Mouse (Mus musculus) monocyte, adult 2 months (primary cell): ENCODE measurements at regions not wholly inside any gene's neighbourhood (a gene's known extent, or its start where the extent isn't known, plus 50 kb on each side); places are given as distances from the start of the nearest gene placed in this dataset.

Source experiments
- DNase-seq, 2 experiments: peaks; one replicate each; pipeline ENCODE4 v3.0.0; 2022; ENCODE audit warnings: low spot score in 2 of 2, low read depth in 1 of 2

GRCm38 (mm10) chr5:119337739-119338138, 332.7 kb upstream of the Tbx3 start:
- DNase-seq: no peak

- no peak for DNase-seq
Measured at GRCm38 (mm10) chr5:119338711-119339110, 331.8 kb upstream of the Tbx3 start.

GRCm38 (mm10) chr5:119348303-119348702, 322.2 kb upstream of the Tbx3 start:
- DNase-seq: no peak

- no peak for DNase-seq
Measured at GRCm38 (mm10) chr5:119349395-119349794, 321.1 kb upstream of the Tbx3 start.

DNA sequence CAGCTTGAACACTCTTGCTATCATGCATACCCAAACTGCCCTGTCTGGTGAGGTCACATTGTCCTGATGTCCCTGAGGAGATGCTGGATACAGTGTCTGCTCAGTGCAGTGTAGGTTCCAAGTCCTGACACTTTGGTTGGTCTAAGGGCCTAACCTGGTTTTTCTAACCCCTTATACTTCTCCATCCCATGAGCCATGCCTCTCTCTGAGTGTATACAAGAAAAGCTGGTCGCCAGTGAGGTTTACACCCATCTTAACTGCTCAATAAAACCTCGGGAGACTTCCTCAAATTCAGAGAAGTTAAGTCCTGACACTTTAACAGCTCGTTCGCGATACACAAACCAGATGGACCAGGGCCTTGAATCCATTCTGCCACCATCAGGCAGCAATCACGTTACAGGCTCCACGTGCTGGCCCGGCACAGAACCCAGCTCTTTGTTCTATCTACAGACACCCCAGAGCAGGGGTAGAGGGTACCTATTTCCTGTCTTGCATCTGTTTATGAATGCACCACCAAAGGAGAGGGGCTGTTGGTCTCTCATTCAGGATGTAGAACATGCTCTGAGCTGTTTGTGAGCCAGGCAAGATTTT, 320.0 kb upstream of the Tbx3 start:
- no peak for DNase-seq

GRCm38 (mm10) chr5:119355471-119355870, 315.0 kb upstream of the Tbx3 start:
- no peak for DNase-seq

DNA sequence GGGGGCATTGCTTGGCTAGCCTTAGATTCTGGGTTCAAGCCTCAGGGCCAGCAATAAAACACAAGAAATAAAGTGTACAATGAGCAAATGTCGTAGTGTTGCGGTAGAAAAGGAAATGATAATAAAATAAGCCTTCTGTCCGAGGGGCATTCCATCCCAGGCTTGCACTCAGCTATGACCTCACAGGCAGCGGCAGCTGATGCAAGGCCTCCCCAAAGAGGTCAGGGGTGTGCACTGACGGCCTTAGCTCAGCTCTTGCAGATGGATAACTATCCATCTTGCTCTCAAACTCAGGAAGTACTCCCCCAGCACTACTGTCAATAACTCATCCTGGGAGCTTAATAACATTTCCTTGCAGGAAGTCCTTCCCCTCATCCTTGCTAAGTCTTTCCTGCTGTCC, 314.4 kb upstream of the Tbx3 start:
- no peak for DNase-seq

DNA sequence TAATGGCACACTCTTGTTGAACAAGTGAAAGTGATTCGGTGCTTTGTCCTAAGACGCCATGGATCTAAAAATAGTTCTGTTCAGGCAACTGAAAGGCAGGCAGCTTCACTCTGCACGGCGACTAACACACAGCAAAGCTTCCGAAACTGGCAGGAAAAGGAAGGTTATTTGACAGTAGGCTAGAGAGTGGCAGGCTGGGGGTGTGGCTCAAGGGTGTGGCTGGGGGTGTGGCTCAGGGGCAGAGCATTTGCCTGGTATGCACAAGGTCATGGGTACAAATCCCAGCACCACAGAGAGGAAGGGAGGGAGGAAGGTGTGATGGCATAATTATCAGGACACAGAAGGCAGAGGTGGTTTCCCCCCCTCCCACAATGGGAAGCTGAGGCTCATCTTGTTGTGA, 310.8 kb upstream of the Tbx3 start:
- DNase-seq: peak in 1 of 2 experiments; percentile 35

DNA sequence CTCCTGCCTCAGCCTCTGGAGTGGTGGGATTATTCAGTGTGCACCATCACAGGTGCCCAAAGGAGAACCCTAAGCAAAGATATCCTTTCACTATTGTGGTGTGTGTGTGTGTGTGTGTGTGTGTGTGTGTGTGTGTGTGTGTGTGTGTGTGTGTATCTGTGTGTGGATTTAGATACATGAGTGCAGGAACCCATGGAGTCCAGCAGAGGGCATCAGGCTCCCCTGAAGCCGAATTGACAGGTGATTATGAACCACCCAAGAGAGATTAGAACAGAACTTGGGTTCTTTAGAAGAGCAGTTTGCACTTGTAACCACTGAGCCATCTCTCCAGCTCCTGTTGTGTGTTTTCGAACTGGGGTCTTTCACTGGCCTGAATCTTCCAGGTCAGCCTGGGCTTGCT, 310.1 kb upstream of the Tbx3 start:
- no peak for DNase-seq

DNA sequence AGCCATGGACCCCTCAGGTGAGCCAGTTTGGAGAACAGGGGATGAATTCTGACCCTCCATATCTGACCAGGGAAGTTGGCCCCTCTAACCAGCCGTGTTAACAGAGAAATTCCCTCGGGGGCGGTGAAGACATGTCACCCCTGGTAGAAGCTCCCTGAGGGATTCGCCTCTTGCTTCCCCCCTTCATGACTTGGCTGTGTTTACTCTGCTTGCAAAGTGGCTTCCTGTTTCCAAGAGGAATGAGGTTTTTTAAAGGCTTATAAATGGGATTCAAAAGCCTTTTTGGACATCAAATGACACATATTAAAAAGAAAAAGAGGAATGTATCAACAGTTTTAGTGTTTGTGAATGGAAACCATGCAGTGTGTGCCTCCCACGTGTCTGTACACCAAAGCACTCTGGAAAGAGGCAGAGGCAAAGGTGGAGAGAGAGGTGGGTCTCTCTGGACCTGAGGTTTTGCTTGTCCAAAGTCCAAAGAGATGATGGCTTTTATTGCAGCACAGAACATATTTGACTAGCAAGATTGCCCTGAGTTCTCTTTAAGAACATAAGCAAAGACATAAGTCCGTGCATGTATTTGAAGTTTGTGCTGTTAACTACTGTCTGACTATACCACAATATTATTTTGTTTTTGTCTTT, 308.9 kb upstream of the Tbx3 start:
- no peak for DNase-seq

GRCm38 (mm10) chr5:119362452-119362851, 308.0 kb upstream of the Tbx3 start:
- DNase-seq: peak; percentile 23 to 31

- DNase-seq: no peak
Measured at GRCm38 (mm10) chr5:119364250-119364649, 306.2 kb upstream of the Tbx3 start.

DNA sequence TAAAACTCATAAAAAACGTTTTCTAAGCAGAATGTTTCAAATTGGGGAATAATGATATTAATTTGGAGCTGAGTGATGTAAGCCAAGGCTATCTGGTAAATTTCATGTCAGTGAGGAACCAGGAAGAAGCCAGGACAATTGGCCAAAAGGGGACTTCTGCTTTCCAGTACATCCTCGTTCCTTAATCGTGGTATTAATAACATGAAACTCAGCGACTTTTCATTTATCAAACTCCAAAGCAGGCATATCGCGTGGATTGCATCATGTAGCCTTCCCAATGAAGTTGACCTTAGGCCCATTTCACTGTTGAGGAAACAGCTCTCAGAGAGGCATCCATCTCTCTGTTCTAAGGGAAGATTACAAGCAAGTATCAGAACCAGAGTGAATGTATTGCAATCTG, 305.3 kb upstream of the Tbx3 start:
- DNase-seq: no peak

GRCm38 (mm10) chr5:119366296-119366695, 304.2 kb upstream of the Tbx3 start:
- no peak for DNase-seq

- DNase-seq: no peak
Measured at GRCm38 (mm10) chr5:119370481-119370880, 300.0 kb upstream of the Tbx3 start.

GRCm38 (mm10) chr5:119370931-119371330, 299.5 kb upstream of the Tbx3 start:
- no peak for DNase-seq

DNA sequence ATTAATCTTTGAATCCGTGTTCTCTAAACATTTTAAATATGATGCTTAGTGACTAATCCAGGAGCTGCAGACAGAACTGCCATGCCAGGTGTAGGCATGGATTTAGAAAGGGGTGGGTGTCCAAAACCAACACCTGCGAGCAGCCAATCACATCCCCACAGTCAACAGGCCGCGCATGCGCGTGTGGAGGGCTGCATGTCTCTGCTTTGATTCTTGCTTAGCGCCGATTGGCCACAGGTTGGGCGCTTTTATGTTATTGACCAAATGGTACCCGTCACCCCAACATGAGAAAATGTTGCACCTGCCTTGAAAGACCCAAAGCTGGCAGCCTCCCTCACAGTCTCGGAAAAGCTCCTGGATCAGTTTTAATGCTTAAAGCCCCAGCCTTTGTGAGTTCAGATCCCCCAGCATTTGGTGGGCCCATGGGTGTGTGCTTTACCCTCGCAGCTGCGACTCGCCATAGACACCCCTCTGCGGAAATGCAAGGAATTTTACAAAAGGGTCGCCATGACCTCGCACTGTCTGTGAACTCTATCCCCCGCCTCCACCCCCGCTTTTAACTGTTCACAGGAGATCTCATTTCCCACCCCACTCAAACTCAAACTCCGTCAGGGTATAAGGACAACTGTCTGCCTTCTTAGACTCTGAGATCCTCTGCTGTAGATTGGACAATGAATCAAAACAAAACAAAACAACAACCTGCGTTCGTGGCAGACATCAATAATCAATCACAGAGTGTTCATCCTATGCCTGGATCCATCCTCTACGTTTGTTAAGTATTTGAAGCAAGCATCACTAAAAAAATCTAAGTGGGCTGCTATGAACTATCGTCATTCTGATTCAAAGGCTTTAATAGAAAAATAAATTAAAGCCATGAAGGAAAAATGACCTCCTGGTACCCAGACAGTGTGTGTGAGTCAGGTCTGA, 296.4 kb upstream of the Tbx3 start:
- DNase-seq: no peak

- DNase-seq: no peak
Measured at GRCm38 (mm10) chr5:119374861-119375260, 295.6 kb upstream of the Tbx3 start.

DNA sequence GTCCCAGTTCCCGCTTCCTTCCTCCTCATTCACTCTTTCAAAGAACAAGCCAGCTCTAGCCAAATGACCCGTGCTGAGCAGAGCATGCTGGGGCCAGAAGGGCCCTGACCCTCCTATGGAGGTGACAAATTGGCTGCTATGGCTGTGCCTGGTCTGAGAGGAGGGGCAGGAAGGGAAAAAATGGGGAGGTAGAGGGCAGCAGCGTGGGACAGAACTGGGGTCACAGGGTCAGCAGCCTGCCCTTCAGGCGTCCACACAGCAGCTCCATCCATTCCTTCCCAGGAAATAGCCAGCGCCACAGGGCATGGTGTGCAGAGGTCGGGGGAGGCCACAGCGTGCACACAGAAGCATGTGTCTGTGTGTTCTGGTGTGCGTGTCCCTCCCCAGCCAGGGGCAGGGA, 292.2 kb upstream of the Tbx3 start:
- DNase-seq: no peak

GRCm38 (mm10) chr5:119379915-119380432, 290.5 kb upstream of the Tbx3 start:
- no peak for DNase-seq

- no peak for DNase-seq
Measured at GRCm38 (mm10) chr5:119381495-119381894, 289.0 kb upstream of the Tbx3 start.

DNA sequence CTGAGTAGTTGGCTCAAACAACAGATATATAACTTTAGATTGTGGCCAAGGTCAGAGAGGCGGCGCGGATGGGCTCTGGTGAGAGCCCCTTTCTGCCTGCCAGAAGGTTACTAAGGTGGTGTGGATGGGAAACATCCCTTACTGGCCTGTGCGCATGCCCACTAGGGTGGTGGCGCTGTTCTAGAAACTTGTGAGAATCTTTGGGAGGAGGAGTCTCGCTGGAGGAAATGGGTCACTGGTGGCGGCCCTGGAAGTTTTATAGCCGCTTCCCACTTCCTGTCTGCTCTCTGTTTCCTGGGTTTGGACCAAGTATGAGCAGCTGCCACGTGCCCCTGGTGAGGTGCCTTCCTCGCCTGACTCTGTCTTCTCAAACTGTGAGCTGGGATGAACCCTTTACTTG, 285.0 kb upstream of the Tbx3 start:
- DNase-seq: no peak
